In genomic region chr11:21428749-21429148, GRCm38 (mm10) we compare ENCODE assay signal across 14 mouse cellular contexts. TPM values are rescaled to one million over a fixed set of nuclear protein-coding genes. Genes with fewer than 3 reads are reported as not detected.
A peak's percentile ranks its signal among the peaks of the same experiment; 100 is the strongest.
DNase-seq lines count a peak whose midpoint lies in the region; ATAC-seq and TF ChIP-seq lines count a peak whose summit lies in the region.
"Had no signal": no experiment of that assay in that cellular context is flagged by ENCODE, and none has a peak within 500 bp of the region (broad histone marks: within the 10 kb centered on the region; RNA-seq: fewer than 3 reads in every experiment).

No protein-coding gene starts in this region.

- H3K4me3 ChIP-seq in midbrain, embryonic 14.5 days (replicated peaks; ENCODE audit: low read depth, low read length) = no peak overlapping the region
- H3K4me3 ChIP-seq in midbrain, postnatal 0 days (ENCODE audit: low read depth, low read length) = no peak overlapping the region
- H3K4me3 ChIP-seq in small intestine, adult 2 months (ENCODE audit: low read depth, low read length) = no peak overlapping the region
- H3K4me3 ChIP-seq: embryonic facial prominence, embryonic 15.5 days; heart, embryonic 13.5 days; layer of hippocampus, adult 2 months; liver, embryonic 13.5 days; midbrain, embryonic 12.5 days had no signal

- no peaks in the 10 kb centered on the region for H3K27me3 ChIP-seq in midbrain, embryonic 14.5 days (ENCODE audit: control insufficient read depth, insufficient read depth, low read length)
- H3K27me3 ChIP-seq in midbrain, postnatal 0 days (ENCODE audit: insufficient read depth, low read length) = no peaks in the 10 kb centered on the region
- H3K27me3 ChIP-seq in small intestine, adult 2 months (ENCODE audit: control insufficient read depth, insufficient read depth, low read length) = no peaks in the 10 kb centered on the region
- H3K27me3 ChIP-seq: embryonic facial prominence, embryonic 15.5 days; heart, embryonic 13.5 days; liver, embryonic 13.5 days; midbrain, embryonic 12.5 days had no signal

- no peaks in the 10 kb centered on the region for H3K36me3 ChIP-seq in midbrain, embryonic 14.5 days (ENCODE audit: control insufficient read depth, insufficient read depth, low read length)
- no peaks in the 10 kb centered on the region for H3K36me3 ChIP-seq in midbrain, postnatal 0 days (ENCODE audit: insufficient read depth, low read length)
- no peaks in the 10 kb centered on the region for H3K36me3 ChIP-seq in small intestine, adult 2 months (ENCODE audit: control insufficient read depth, insufficient read depth, low read length)
- H3K36me3 ChIP-seq: embryonic facial prominence, embryonic 15.5 days; heart, embryonic 13.5 days; liver, embryonic 13.5 days; midbrain, embryonic 12.5 days had no signal

- DNase-seq in embryo, embryonic 10.5 days (ENCODE audit: low spot score) = peak; percentile 19
- no peak for DNase-seq in embryo, embryonic 11 days
- DNase-seq in midbrain, embryonic 14.5 days = peak; percentile 4
- no peak for DNase-seq in midbrain, postnatal 0 days (ENCODE audit: low spot score)
- peak; percentile 74 to 87 for DNase-seq in heart, adult 9 months (ENCODE audit: low spot score in 2 of 2)
- no peak for DNase-seq in frontal cortex, adult 2 months (ENCODE audit: extremely low spot score in 1 of 2, low spot score in 1 of 2)
- no peak for DNase-seq in cerebellum, adult 11-12 months
- DNase-seq: cerebellum, adult 11 months; liver, embryonic 13.5 days had no signal

- H3K4me2 ChIP-seq in midbrain, embryonic 14.5 days (ENCODE audit: low read length) = no peak overlapping the region
- H3K4me2 ChIP-seq in midbrain, postnatal 0 days (ENCODE audit: low read depth, low read length, poor library complexity, severe bottlenecking) = no peak overlapping the region
- H3K4me2 ChIP-seq: embryonic facial prominence, embryonic 15.5 days; heart, embryonic 13.5 days; liver, embryonic 13.5 days; midbrain, embryonic 12.5 days had no signal

- ATAC-seq in midbrain, embryonic 14.5 days (ENCODE audit: low FRiP score, low TSS enrichment) = no peak
- ATAC-seq in midbrain, postnatal 0 days (ENCODE audit: low FRiP score) = no peak

- no peak overlapping the region for H3K27ac ChIP-seq in midbrain, embryonic 14.5 days (replicated peaks; ENCODE audit: low read depth, low read length)
- H3K27ac ChIP-seq in midbrain, postnatal 0 days (ENCODE audit: low read depth, low read length) = no peak overlapping the region
- H3K27ac ChIP-seq in small intestine, adult 2 months (ENCODE audit: insufficient read depth, low read depth, low read length) = 0 out of 2 replicates have a peak overlapping the region, but pooled peaks have one; percentile 20
- H3K27ac ChIP-seq: embryonic facial prominence, embryonic 15.5 days; heart, embryonic 13.5 days; layer of hippocampus, adult 2 months; liver, embryonic 13.5 days; midbrain, embryonic 12.5 days had no signal

- no peak overlapping the region for H3K9ac ChIP-seq in midbrain, embryonic 14.5 days (replicated peaks; ENCODE audit: low read length)
- no peak overlapping the region for H3K9ac ChIP-seq in midbrain, postnatal 0 days (replicated peaks; ENCODE audit: low read length, poor library complexity, severe bottlenecking)
- H3K9ac ChIP-seq: embryonic facial prominence, embryonic 15.5 days; heart, embryonic 13.5 days; liver, embryonic 13.5 days; midbrain, embryonic 12.5 days had no signal

- 60% methylated on average over 6 of the region's 6 CpGs for WGBS in midbrain, embryonic 14.5 days
- 69% methylated on average over 6 of the region's 6 CpGs for WGBS in midbrain, postnatal 0 days
- 81% methylated on average over 6 of the region's 6 CpGs for WGBS in small intestine, adult 2 months

- no peak for TF ChIP-seq CTCF in midbrain, postnatal 0 days (IDR thresholded peaks at IDR 0.05)
- TF ChIP-seq CTCF in small intestine, adult 2 months (IDR thresholded peaks at IDR 0.05; ENCODE audit: extremely low read depth, insufficient read length, insufficient replicate concordance, low read depth, low read length) = no peak

- no peak for TF ChIP-seq POLR2A in small intestine, adult 2 months (IDR thresholded peaks at IDR 0.05; ENCODE audit: low read depth, low read length)

- H3K4me1 ChIP-seq in midbrain, embryonic 14.5 days (ENCODE audit: control insufficient read depth, insufficient read depth, low read length) = no peaks in the 10 kb centered on the region
- no peaks in the 10 kb centered on the region for H3K4me1 ChIP-seq in midbrain, postnatal 0 days (ENCODE audit: insufficient read depth, low read length)
- H3K4me1 ChIP-seq in small intestine, adult 2 months (ENCODE audit: control insufficient read depth, insufficient read depth, insufficient read length, low read length) = peaks cover 19% of the 10 kb centered on the region
- H3K4me1 ChIP-seq: midbrain, embryonic 12.5 days had no signal

- no peaks in the 10 kb centered on the region for H3K9me3 ChIP-seq in midbrain, embryonic 14.5 days (ENCODE audit: control insufficient read depth, low read length)
- H3K9me3 ChIP-seq in midbrain, postnatal 0 days (ENCODE audit: low read length) = no peaks in the 10 kb centered on the region
- H3K9me3 ChIP-seq: embryonic facial prominence, embryonic 15.5 days; heart, embryonic 13.5 days; liver, embryonic 13.5 days; midbrain, embryonic 12.5 days had no signal

RNA-seq across cellular contexts. Expression of gene Ugp2, which starts 57.7 kb away (rescaled TPM):
- polyA plus RNA-seq in midbrain, embryonic 14.5 days (2014; fragmentation: Nextera tagmentation; extraction: Ambion mirVana) = 54.9 and 59.8 TPM in 2 replicates
- total RNA-seq in midbrain, postnatal 0 days (2014; rRNA removed) = 44.8 and 47.1 TPM in 2 replicates
- polyA plus RNA-seq in midbrain, postnatal 0 days (2015; fragmentation: Nextera tagmentation; extraction: Ambion mirVana) = 54.2 and 58.8 TPM in 2 replicates
- 0.95 and 1.9 TPM in 2 replicates for polyA plus RNA-seq in small intestine, adult 2 months (2012; rRNA removed)
- polyA plus RNA-seq in frontal cortex, adult 2 months (2012; rRNA removed) = 53.8 and 57.0 TPM in 2 replicates

Comparison
In these comparisons a context has a peak if more than half of its experiments do, and no peak if none do; other contexts are left out.
1. DNase-seq: peak in embryo, embryonic 10.5 days (single experiment), midbrain, embryonic 14.5 days (single experiment) and heart, adult 9 months (2 of 2); none in embryo, embryonic 11 days (single experiment), midbrain, postnatal 0 days (single experiment), frontal cortex, adult 2 months (0 of 2) and cerebellum, adult 11-12 months (single experiment).
2. RNA of gene Ugp2, which starts 57.7 kb away (polyA plus RNA-seq): 54.9 to 59.8 TPM in midbrain, embryonic 14.5 days, 54.2 to 58.8 TPM in midbrain, postnatal 0 days and 53.8 to 57.0 TPM in frontal cortex, adult 2 months; 0.95 to 1.9 TPM in small intestine, adult 2 months; every median in the first group is over 10 times any median in the second.